Mouse (Mus musculus): ENCODE results near the gene Rs1.

DNA sequence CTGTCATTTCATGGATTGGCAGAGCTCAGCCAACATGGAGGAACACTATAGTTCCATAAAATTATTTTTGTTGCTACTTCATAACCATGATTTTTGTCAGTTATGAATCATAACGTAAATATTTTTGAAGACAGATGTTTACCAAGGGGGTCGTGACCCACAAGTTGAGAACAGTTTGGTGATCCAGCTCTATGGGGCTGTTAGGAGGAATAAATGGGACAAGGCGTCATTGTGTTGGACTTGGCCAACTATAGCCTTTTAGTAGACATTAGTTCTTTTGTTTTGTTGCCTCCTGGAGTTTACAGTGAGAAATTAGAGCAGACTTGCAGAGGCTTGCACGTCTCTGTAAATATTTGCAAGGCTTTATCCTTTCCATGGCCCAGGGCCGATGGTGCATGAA, 14.5 kb downstream of the Rs1 start:
- TF ChIP-seq CTCF (conservative IDR thresholded peaks at IDR 0.05; ENCODE audit: low read length): no peak
- no peak for TF ChIP-seq POU5F1 (IDR thresholded peaks at IDR 0.05; ENCODE audit: borderline replicate concordance, low read length)
- no peak for TF ChIP-seq NANOG (IDR thresholded peaks at IDR 0.05; ENCODE audit: borderline replicate concordance, low read length)

Data from E14TG2a.4 (cell line).